Mouse (Mus musculus): Measurements from ENCODE around the gene Sco2. TPM values are rescaled to one million over a fixed set of nuclear protein-coding genes. Genes with fewer than 3 reads are reported as not detected.
A peak's percentile ranks its signal among the peaks of the same experiment; 100 is the strongest.

The Sco2 gene
- total RNA-seq, 1 experiment from 2014 or later: 19.7 TPM

DNA sequence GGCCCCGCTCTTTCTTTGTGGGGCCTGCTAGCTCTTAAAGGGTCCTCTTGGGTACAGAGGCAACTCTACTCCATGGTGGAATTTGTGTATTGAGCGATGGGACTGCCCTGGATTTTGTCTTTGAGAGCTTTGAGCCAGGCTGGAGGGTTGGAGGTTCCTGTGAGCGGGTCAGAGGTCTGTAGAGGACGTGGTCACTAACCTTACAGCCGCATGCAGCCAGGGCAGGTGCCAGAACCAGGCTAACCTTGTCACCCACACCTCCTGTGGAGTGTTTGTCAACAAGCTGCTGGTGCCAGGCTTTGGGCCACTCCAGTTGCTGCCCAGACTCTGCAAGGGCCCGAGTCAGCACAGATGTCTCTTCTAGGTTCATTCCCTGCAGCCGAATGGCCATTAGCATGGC, 2.4 kb upstream of the Sco2 start:
- no peak for ATAC-seq (replicated peaks in 1 of 2; ENCODE audit: insufficient read depth in 1 of 2, low FRiP score in 2 of 2, low TSS enrichment in 1 of 2, low read depth in 1 of 2, poor library complexity in 2 of 2, severe bottlenecking in 2 of 2)

DNA sequence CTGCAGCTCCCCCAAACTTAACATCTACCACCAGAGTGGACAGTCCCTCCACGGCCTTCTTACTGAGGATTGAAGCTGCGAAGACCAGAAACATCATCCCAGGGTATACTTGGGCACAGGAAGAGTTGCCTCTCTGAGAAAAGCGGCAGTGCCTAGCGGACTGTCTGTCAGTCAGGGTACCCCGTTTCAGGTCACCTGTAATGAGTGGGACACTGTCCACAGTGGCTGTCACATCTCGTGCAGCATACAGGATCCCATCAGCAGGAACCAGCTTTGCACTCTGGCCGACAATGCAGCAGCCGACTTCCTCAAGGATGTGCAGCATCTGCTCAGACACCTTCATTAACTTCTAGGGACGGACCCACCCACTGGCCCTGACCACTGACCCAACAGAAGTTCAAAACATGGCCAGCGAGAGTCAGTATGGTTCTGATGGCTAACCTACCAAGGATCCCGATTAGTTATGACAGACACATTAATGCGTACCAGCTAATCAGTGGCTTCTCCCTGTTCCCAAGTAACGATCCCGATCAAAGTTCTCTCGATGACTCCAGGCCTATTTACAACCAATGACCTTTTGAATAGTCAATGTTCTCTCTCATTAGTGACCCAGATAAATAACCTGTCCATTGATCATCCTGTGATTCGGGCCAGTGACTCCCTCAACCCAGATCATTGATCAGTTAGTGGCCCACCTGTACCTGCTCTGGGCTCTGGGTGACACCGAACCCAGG, 1.3 kb upstream of the Sco2 start:
- no peak for ATAC-seq (replicated peaks in 1 of 2; ENCODE audit: insufficient read depth in 1 of 2, low FRiP score in 2 of 2, low TSS enrichment in 1 of 2, low read depth in 1 of 2, poor library complexity in 2 of 2, severe bottlenecking in 2 of 2)

DNA sequence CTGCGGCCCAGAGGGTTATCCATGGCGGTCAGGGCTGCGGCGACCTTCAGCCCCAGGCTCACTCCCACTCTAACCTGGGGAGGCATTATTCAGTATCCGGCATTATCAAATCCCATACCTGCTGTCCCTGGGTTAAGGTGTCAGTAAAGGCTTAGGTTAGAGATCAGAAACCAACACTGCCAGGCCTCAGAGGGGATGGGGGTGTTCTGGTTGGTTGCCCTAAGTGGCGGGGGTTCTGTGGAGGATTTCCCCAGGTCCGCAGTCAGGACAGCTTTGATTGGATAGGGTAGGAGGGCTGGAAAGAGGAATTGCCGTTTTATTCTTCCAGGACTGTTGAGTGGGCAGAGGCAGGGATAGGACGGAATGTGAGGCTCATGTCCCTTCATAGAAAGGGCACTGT, 694 bp upstream of the Sco2 start:
- ATAC-seq (replicated peaks in 1 of 2; ENCODE audit: insufficient read depth in 1 of 2, low FRiP score in 2 of 2, low TSS enrichment in 1 of 2, low read depth in 1 of 2, poor library complexity in 2 of 2, severe bottlenecking in 2 of 2): no peak

DNA sequence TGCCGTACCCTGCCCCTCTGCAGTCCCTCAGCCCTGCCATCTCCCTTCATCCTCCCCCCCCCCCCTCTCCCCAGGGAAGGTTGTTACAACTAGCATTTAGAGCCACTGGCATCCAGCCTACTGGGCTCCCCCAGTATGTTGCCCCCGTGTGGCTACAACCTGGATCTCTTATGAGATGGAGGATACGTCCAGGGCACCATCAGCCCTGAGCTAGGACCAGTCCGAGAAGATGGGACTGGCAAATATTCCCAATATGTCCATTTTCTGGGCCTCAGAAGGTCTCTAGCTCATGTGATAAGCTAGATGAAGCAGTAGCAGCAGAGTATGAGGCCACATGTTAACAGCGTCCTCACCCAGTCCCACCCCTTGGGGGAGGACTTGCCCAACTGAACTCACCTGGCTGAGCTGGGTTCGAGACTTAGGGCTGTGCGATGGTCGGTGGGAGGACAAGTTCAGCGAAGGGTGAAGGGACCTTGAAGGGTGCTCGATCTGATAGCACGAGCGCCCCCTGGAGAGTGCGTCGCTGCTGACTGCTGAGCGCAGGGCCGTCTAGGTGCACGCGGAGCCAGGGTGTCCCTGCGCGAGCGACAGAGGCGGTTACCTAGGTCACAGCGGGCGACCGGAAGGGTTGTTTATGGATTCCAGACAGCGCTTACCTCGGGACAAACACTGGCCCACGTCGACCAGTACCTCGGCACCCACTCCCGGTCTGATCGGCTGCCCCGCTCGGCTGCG, 452 bp downstream of the Sco2 start:
- peak; percentile 74 to 82 for ATAC-seq (replicated peaks in 1 of 2; ENCODE audit: insufficient read depth in 1 of 2, low FRiP score in 2 of 2, low TSS enrichment in 1 of 2, low read depth in 1 of 2, poor library complexity in 2 of 2, severe bottlenecking in 2 of 2)

DNA sequence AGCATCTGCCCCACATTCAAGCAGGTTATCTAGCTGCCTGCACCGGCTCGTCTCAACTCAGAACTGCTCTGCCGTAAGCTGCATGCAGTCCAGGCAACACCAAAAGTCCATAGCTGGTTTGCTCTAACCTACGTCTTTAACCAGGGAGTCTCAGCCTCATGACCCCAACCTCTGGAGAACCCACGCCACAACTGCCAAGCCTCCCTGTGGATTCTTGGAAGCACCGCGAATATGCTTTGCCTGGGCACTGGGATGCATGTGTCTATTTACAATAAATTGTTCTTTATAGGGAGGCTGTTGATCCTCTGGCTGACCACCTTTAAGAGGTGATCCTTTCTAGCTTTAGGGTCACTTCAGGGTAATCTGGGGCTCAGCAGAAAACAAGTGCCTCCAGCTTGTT, 1.1 kb downstream of the Sco2 start:
- ATAC-seq (replicated peaks in 1 of 2; ENCODE audit: insufficient read depth in 1 of 2, low FRiP score in 2 of 2, low TSS enrichment in 1 of 2, low read depth in 1 of 2, poor library complexity in 2 of 2, severe bottlenecking in 2 of 2): no peak

DNA sequence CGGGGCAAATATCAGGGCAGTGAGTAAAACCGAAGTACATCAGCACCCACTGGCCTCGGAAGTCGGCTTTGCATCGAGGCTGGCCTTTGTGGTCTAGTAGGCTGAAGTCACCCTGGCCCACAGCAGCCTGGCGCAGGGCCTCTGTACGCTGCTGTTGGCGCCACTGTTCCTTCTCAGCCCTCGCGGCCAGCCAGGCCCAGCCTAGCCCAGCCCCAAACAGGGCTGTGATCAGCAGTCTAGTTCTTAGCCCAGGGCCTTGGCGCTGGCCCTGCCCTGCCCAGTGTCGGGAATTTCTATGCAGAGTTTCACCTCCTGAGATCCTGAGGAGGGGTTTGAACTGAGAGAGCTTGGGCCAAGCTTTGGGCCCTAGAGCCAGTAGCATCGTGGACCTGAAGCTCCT, 1.6 kb downstream of the Sco2 start:
- ATAC-seq (replicated peaks in 1 of 2; ENCODE audit: insufficient read depth in 1 of 2, low FRiP score in 2 of 2, low TSS enrichment in 1 of 2, low read depth in 1 of 2, poor library complexity in 2 of 2, severe bottlenecking in 2 of 2): no peak

DNA sequence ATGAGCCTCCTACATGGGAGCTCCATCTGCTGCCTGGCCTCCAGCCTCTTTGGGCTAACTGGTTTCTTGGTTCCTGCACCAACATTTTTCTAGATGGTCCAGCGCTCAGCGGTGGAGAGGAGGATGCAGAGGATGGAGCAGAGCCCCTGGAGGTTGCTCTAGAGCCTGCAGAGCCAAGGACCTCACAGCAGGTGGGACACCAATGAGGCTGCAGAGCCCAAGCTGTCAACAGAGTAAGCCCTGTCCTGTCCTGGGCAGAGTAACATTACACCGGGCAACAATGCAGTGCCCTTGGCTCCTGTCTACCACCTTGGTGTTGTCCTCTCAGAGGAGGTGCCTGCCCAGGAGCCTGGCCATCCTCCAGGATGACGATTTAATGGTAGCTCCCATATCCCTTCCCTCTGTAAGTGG, 8.5 kb downstream of the Sco2 start:
- ATAC-seq (replicated peaks in 1 of 2; ENCODE audit: insufficient read depth in 1 of 2, low FRiP score in 2 of 2, low TSS enrichment in 1 of 2, low read depth in 1 of 2, poor library complexity in 2 of 2, severe bottlenecking in 2 of 2): no peak

DNA sequence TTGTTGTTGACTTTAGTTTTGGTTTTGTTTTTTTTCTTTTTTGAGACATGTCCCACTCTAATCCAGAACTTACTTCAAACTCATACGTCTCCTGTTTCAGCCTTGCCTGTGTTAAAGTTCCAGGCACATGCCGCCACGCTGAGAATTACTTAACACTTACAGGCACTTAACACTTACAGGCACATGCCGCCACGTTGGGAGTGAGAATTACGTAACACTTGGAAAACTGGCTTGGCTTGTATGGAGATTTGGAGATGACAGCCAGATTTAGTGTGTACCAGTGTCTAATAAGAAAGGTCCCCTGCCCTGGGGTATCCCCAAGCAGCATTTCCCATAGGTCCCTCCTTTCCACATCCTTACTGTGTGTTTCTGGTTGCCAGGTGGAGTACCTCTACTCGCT, 10.6 kb downstream of the Sco2 start:
- ATAC-seq (replicated peaks in 1 of 2; ENCODE audit: insufficient read depth in 1 of 2, low FRiP score in 2 of 2, low TSS enrichment in 1 of 2, low read depth in 1 of 2, poor library complexity in 2 of 2, severe bottlenecking in 2 of 2): no peak

DNA sequence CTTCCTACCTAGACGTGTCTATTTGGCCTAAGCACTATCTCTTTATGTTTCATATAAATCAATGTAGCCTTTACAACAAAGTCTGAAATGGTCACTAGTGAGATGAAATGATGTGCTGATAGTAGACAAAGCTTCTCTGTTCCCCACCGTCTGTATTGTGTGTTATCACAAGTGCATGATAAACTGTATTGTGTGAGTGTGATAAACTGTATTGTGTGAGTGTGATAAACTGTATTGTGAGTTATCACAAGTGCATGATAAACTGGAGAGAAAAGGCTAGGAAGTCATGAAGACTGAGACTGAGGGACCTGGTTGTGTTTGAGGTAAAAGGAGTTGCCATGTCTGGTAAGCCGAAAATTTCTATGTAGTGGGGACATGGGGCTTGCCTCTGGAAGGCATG, 14.9 kb downstream of the Sco2 start:
- no peak for ATAC-seq (replicated peaks in 1 of 2; ENCODE audit: insufficient read depth in 1 of 2, low FRiP score in 2 of 2, low TSS enrichment in 1 of 2, low read depth in 1 of 2, poor library complexity in 2 of 2, severe bottlenecking in 2 of 2)

DNA sequence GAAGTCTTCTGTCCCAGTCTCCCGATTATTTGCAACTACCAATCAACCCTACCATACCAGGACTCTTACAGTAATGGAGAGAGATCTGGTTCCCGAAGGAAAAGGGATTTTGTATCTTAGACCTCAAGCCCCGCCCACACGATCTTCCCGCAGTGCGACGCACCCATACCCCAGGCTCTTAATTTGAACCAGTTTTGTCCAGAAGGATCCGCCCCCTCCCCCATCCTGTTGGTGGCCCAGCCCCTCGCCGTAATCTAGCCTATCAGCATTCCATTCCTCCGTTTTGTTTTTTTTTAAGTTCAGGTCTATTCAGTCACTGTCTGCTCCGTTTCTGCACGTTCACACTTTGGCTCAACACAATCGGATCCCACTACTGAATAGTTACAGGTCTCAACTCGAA, 17.3 kb downstream of the Sco2 start:
- ATAC-seq (replicated peaks in 1 of 2; ENCODE audit: insufficient read depth in 1 of 2, low FRiP score in 2 of 2, low TSS enrichment in 1 of 2, low read depth in 1 of 2, poor library complexity in 2 of 2, severe bottlenecking in 2 of 2): peak; percentile 56 to 60

DNA sequence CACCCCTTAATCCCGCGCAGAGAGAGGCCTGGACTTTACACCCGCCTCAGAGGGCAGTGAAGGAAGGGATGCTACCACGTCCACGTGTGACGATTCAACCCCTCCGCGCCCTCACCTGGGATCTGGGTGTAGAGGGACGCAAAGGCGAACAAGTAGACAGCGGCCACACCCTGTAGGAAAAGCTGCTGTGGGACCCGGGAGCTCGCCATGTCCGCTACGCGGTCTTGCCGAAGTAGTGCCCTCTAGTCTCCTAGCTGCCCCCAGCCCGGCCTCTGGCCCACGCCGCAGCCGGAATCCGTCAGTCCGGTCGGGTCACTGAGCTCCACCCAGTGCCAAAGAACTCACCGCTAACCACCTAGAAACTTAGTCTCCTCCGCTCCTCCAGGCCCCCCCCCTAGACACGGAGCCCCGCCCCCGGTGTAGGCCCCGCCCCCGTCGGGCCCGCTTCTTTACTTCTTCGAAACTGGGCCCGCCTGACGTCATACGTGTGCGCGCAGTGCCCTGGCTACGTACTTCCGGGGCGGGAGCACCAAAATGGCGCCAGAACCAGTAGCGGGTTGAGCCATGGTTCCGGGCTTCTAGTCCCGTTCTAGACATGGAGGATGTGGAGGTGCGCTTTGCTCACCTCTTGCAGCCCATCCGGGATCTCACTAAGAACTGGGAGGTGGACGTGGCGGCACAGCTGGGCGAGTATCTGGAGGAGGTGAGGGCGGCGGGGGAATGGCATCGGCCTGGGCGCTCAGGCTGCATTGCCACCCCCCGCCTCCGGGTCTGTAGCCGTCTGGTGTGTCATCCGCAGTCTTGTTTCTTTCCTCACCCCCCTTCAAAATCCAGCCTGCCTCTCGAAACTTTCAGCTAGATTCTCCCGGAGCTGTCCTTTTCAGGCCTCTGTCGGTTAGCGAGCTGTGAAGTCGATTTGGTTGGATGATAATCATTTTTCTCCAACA, 18.1 kb downstream of the Sco2 start, which contains the start of the genes Lmf2 and Ncaph2:
Gene Lmf2, minus strand, starts transcription at position 419 of the 947 bp plus-strand sequence.
Gene Ncaph2, plus strand, starts transcription at position 479 of the 947 bp plus-strand sequence.
- peak; percentile 80 to 85 for ATAC-seq (replicated peaks in 1 of 2; ENCODE audit: insufficient read depth in 1 of 2, low FRiP score in 2 of 2, low TSS enrichment in 1 of 2, low read depth in 1 of 2, poor library complexity in 2 of 2, severe bottlenecking in 2 of 2)

DNA sequence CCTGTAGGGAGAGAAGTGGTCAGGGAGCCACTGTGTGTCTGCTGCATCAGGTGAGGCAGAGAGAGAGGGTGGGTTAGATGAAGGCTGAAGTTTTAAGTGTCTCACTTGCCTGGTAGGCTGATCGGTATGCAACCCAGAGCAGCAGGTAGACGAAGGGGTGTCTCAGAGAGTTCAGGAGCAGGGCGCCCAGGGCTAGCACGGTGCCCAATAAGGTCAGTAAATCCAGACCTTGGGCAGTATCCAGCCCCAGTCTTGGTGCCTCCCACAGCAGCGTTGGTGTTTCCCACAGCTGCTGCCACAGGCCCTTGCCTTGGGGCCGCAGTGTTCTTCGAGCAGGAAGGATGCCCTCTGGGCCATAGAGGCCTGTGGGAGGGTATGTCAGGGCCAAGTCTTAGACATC, 19.2 kb downstream of the Sco2 start:
- ATAC-seq (replicated peaks in 1 of 2; ENCODE audit: insufficient read depth in 1 of 2, low FRiP score in 2 of 2, low TSS enrichment in 1 of 2, low read depth in 1 of 2, poor library complexity in 2 of 2, severe bottlenecking in 2 of 2): no peak

DNA sequence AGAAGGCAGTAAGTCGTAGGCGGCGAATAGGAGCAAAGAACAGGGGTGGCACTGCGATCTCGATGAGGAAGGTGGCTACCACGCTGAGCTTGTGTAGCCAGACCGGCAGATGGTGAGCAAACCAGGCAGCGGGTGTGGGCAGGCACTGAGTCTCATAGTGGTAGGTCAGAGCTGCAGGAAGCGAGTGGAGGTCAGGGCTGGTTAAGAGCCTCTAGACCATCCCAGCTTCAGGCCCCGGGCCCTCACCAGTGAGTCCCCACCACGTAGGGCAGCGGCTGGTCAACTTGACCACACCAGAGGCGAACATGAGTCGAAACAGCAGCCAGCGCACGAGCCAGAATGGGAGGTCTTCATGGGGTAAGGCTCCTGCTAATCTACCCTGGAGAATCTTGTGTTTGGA, 19.8 kb downstream of the Sco2 start:
- ATAC-seq (replicated peaks in 1 of 2; ENCODE audit: insufficient read depth in 1 of 2, low FRiP score in 2 of 2, low TSS enrichment in 1 of 2, low read depth in 1 of 2, poor library complexity in 2 of 2, severe bottlenecking in 2 of 2): no peak

DNA sequence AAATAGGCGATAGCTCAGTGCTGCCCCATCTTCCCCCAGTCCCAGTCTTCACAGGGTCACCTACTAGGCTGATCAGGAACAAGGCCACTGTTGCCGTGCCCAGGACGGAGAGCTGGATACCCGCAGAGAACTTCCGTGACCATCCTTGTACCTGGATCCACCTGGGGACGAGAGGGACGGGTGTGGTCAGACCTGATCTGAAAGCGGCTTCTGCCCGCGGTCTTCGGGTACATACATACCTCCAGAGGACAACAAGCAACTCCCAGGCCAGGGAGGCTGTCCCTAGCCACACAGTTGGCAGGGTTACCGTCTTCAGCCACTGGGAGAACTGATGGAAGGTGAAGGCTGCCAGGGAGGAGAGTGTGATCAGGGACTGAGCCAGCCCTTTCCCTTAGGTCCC, 20.9 kb downstream of the Sco2 start:
- ATAC-seq (replicated peaks in 1 of 2; ENCODE audit: insufficient read depth in 1 of 2, low FRiP score in 2 of 2, low TSS enrichment in 1 of 2, low read depth in 1 of 2, poor library complexity in 2 of 2, severe bottlenecking in 2 of 2): no peak

DNA sequence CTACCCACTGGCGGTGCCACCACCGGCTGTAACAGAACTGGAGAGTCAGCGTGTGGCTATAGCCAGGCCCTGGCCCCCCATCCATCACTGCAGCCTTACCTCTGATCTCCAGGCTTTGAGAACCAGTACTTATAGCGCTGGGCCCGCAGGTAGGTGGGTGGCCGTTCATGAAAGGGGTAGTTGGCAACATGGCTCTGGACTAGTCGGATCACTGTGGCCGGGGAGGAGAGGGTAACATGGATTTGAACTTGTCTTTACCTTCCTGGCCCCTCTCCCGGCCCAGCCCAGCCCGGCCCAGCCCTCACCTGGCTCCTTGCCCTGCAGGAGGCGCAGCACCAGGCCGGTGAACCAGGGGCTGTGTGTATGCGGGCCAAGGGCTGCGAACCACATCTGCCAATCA, 21.6 kb downstream of the Sco2 start:
- ATAC-seq (replicated peaks in 1 of 2; ENCODE audit: insufficient read depth in 1 of 2, low FRiP score in 2 of 2, low TSS enrichment in 1 of 2, low read depth in 1 of 2, poor library complexity in 2 of 2, severe bottlenecking in 2 of 2): no peak

DNA sequence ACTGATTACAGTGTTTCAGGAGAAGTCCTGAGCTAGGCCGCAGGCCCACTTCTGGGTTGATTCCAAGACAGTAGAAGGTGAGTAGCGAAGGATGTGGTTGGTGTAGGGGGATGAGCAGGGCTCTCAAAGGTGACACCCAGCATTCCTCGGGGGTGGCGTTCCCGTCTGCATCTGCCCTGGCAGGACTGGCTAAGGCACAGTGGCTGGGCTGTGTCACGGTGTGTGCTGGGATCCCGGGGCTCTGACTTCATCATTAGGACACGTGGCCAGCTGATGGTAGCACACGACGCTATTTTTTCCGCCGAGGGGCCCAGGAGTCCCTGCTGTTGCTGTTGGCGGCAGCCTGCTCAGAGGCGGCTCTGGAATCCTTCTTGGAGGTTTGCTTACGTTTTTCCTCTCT, 22.3 kb downstream of the Sco2 start:
- ATAC-seq (replicated peaks in 1 of 2; ENCODE audit: insufficient read depth in 1 of 2, low FRiP score in 2 of 2, low TSS enrichment in 1 of 2, low read depth in 1 of 2, poor library complexity in 2 of 2, severe bottlenecking in 2 of 2): no peak

DNA sequence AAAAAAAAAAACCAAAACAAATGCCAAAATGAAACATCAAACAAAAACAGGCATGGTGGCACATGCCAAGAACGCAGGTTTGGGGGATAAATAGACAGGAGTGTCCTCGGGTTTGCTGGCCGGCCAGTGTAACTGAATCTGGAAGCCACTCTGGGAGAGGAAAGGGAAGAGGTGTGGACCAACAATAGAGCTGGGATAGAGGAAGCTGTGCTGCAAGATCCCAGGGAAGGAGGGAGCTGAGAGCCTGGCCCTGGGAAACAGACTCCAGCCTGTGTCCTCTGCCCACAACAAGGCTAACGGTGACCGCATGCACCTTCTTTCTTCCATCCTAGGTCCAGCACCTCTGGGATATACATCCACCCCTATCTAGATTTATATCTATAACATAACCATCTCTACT, 23.2 kb downstream of the Sco2 start:
- no peak for ATAC-seq (replicated peaks in 1 of 2; ENCODE audit: insufficient read depth in 1 of 2, low FRiP score in 2 of 2, low TSS enrichment in 1 of 2, low read depth in 1 of 2, poor library complexity in 2 of 2, severe bottlenecking in 2 of 2)

DNA sequence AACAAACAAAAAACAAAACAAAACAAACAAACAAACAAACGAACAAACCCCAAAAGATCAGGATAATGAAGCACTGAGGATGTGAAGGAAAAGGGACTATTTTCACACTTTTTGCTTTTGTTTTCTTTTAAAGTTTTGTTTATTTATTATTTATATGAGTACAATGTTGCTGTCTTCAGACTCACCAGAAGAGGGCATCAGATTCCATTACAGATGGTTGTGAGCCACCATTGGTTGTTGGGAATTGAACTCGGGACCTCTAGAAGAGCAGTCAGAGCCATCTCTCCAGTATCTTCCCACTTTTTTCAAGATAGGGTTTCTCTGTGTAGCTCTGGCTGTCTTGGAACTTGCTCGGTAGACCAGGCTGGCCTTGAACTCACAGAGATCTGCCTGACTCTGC, 30.3 kb downstream of the Sco2 start:
- no peak for ATAC-seq (replicated peaks in 1 of 2; ENCODE audit: insufficient read depth in 1 of 2, low FRiP score in 2 of 2, low TSS enrichment in 1 of 2, low read depth in 1 of 2, poor library complexity in 2 of 2, severe bottlenecking in 2 of 2)
